Mouse (Mus musculus): ENCODE data around the gene Pvalb. TPM values are rescaled to one million over a fixed set of nuclear protein-coding genes. Genes with fewer than 3 reads are reported as not detected.

The Pvalb gene
- total and polyA plus RNA-seq, 2 experiments from 2014 or later = 1.7 to 7.6 TPM

DNA sequence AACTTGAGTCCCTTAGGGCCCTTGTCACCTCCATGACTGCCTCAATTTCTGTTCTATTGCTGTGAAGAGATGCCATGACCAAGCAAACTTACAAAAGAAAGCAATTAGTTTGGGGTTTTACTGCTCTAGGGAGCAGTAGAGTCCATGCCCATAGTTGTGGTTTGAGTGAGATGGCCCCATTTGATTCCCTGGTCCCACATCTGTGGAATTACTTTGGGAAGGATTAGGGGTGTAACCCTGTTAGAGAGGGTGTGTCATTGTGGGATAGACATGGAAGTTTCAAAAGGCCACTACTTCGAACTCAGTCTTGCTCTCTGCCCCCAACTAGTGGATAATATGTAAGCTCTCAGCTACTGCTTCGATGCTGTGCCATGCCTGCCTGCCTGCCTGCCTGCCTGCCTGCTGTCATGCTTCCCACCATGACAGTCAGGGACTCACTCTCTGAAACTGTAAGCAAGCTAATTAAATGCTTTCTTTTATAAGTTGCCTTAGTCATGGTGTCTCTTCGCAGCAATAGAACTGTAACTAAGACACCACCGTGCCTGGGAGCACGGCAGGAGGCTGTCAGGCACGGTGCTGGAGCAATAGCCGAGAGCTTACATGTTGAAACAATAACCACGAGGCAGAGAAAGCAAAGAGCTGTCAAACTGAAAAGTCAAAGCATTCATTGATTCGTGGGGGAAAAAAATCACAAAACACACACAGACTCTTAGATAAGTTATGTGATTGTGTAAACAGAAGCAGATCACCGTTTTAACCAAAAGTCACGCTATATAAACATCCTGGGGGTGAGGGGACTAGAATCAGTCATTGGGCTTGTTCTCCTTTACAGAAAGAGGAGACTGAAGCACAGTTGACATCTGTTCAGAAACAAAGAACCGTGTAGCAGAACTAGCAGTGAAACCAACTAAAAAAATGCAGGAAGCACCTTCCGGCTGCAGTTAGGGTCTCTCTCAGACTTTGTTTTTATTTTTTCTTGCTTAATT, 25.4 kb upstream of the Pvalb start:
- no peak overlapping the region for H3K4me3 ChIP-seq (ENCODE audit: low read length)
- H3K9me3 ChIP-seq (ENCODE audit: low read length) = no peaks in the 10 kb centered on the region
- peak; percentile 67 for TF ChIP-seq CTCF (IDR thresholded peaks at IDR 0.05; ENCODE audit: low read depth)
- DNase-seq (ENCODE audit: low spot score) (peak; percentile 56), ATAC-seq (peak; percentile 89)
- H3K27ac ChIP-seq = no peak overlapping the region
- H3K27me3 ChIP-seq (ENCODE audit: insufficient read depth, low read length) = no peaks in the 10 kb centered on the region
- no peaks in the 10 kb centered on the region for H3K4me1 ChIP-seq (ENCODE audit: insufficient read depth, low read length)
- WGBS = 11% methylated on average over 13 of the region's 13 CpGs
- no peak overlapping the region for H3K4me2 ChIP-seq (ENCODE audit: low read depth, low read length)
- H3K36me3 ChIP-seq (ENCODE audit: insufficient read depth, low read length) = no peaks in the 10 kb centered on the region
- no peak overlapping the region for H3K9ac ChIP-seq (replicated peaks; ENCODE audit: low read length)

DNA sequence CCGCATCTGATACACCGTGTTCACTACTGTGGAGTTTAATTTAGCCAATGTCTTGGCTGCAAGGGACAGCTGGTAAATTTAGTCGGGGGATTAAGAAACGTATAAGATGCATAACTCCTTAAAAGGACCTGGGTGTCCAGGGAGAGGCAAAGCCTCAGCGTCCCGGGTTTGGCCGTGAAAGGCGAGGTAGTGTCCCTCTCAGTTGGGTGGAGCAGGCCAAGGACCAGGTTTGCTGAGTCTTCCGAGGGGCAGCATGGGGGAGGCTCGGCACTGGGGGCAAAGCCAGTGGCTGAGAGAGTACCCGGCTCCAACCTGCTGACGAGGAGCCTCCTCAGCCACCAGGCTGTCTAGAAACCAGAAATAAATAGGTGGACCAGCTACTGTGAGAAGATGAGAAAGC, 21.6 kb upstream of the Pvalb start:
- TF ChIP-seq CTCF (IDR thresholded peaks at IDR 0.05; ENCODE audit: low read depth) = no peak
- ATAC-seq (no peak), DNase-seq (ENCODE audit: low spot score) (no peak)
- Histone ChIP-seq H3K4me3 (ENCODE audit: low read length) (no peak overlapping the region), H3K36me3 (ENCODE audit: insufficient read depth, low read length) (no peaks in the 10 kb centered on the region), H3K4me1 (ENCODE audit: insufficient read depth, low read length) (no peaks in the 10 kb centered on the region), H3K27ac (no peak overlapping the region), H3K4me2 (ENCODE audit: low read depth, low read length) (no peak overlapping the region), H3K9me3 (ENCODE audit: low read length) (no peaks in the 10 kb centered on the region), H3K9ac (replicated peaks; ENCODE audit: low read length) (no peak overlapping the region), H3K27me3 (ENCODE audit: insufficient read depth, low read length) (no peaks in the 10 kb centered on the region)
- WGBS = 87% methylated on average over 12 of the region's 12 CpGs

DNA sequence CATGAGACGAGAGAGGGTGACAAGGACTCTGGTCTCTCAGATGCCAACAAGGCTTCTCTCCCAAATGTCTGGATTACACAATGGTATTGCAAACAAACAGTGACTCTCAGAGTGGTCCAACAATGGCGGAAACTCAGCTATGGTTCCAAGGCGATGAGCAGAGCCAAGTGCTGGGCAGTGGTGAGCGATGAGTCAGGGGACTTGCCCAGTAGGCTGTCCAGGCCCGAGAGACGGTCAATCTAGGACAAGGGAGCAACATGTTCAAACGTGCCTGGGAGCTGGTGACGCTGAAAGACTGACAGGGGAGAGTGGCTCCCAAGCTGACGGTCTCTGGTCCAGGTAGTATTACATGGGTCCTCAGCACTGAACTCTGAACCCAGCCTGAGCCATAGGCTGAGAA, 9.1 kb upstream of the Pvalb start:
- no peak overlapping the region for H3K27ac ChIP-seq
- H3K4me1 ChIP-seq (ENCODE audit: insufficient read depth, low read length) = no peaks in the 10 kb centered on the region
- no peak overlapping the region for H3K4me2 ChIP-seq (ENCODE audit: low read depth, low read length)
- ATAC-seq (no peak), DNase-seq (ENCODE audit: low spot score) (no peak)
- 85% methylated on average over 9 of the region's 9 CpGs for WGBS
- no peak overlapping the region for H3K4me3 ChIP-seq (ENCODE audit: low read length)
- no peaks in the 10 kb centered on the region for H3K27me3 ChIP-seq (ENCODE audit: insufficient read depth, low read length)
- H3K9me3 ChIP-seq (ENCODE audit: low read length) = no peaks in the 10 kb centered on the region
- H3K36me3 ChIP-seq (ENCODE audit: insufficient read depth, low read length) = no peaks in the 10 kb centered on the region
- TF ChIP-seq CTCF (IDR thresholded peaks at IDR 0.05; ENCODE audit: low read depth) = no peak
- no peak overlapping the region for H3K9ac ChIP-seq (replicated peaks; ENCODE audit: low read length)

DNA sequence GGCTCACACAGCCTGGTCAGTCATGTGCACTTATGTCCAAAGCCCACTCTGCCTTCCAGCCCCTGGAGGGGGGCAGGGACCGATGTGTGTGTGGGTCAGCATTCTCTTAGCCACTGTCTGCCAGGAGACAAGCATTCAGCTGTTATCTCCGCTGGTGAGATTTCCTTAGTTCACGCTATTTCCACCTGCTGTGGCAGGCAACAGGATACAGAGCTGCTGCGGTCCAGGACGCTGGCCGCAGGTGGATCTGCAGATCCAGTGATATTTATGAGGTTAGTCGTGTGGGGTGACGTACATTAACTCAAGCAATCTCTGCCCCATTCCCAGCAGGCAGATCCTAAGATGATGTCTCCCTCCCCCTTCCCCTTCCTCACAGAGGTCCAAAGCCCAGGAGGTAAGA, 5.2 kb upstream of the Pvalb start:
- H3K9ac ChIP-seq (replicated peaks; ENCODE audit: low read length) = no peak overlapping the region
- ATAC-seq (no peak), DNase-seq (ENCODE audit: low spot score) (no peak)
- H3K36me3 ChIP-seq (ENCODE audit: insufficient read depth, low read length) = no peaks in the 10 kb centered on the region
- no peaks in the 10 kb centered on the region for H3K27me3 ChIP-seq (ENCODE audit: insufficient read depth, low read length)
- H3K9me3 ChIP-seq (ENCODE audit: low read length) = no peaks in the 10 kb centered on the region
- no peak overlapping the region for H3K27ac ChIP-seq
- TF ChIP-seq CTCF (IDR thresholded peaks at IDR 0.05; ENCODE audit: low read depth) = no peak
- 76% methylated on average over 8 of the region's 8 CpGs for WGBS
- no peaks in the 10 kb centered on the region for H3K4me1 ChIP-seq (ENCODE audit: insufficient read depth, low read length)
- H3K4me3 ChIP-seq (ENCODE audit: low read length) = no peak overlapping the region
- H3K4me2 ChIP-seq (ENCODE audit: low read depth, low read length) = no peak overlapping the region

DNA sequence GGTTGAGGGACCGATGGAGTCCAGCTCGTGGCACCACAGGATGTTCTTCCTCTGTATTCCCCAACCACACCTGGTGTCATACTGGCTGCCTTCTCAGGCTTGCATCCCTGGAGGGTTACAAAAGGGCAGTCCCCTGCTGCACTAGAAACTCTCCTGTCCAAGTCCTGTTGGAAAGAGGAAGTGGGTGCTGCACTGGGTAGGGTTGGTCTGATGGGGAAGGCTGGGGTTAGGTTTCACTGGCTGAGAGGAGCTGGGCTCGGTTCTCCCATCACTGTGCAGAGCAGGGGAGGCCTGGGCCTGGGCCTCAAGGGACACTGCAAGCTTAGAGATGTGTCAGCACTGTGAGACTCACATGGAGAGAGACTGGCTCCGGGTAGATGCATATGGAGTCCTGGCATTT, 4.0 kb upstream of the Pvalb start:
- no peak overlapping the region for H3K27ac ChIP-seq
- no peak for ATAC-seq
- H3K4me1 ChIP-seq (ENCODE audit: insufficient read depth, low read length) = 0 out of 2 replicates have a peak, but pooled peaks cover 3% of the 10 kb centered on the region
- no peak for TF ChIP-seq CTCF (IDR thresholded peaks at IDR 0.05; ENCODE audit: low read depth)
- no peak overlapping the region for H3K4me3 ChIP-seq (ENCODE audit: low read length)
- WGBS = 83% methylated on average over 4 of the region's 4 CpGs
- no peaks in the 10 kb centered on the region for H3K27me3 ChIP-seq (ENCODE audit: insufficient read depth, low read length)
- H3K9me3 ChIP-seq (ENCODE audit: low read length) = no peaks in the 10 kb centered on the region
- no peaks in the 10 kb centered on the region for H3K36me3 ChIP-seq (ENCODE audit: insufficient read depth, low read length)
- H3K4me2 ChIP-seq (ENCODE audit: low read depth, low read length) = no peak overlapping the region
- no peak overlapping the region for H3K9ac ChIP-seq (replicated peaks; ENCODE audit: low read length)
- no peak for DNase-seq (ENCODE audit: low spot score)

DNA sequence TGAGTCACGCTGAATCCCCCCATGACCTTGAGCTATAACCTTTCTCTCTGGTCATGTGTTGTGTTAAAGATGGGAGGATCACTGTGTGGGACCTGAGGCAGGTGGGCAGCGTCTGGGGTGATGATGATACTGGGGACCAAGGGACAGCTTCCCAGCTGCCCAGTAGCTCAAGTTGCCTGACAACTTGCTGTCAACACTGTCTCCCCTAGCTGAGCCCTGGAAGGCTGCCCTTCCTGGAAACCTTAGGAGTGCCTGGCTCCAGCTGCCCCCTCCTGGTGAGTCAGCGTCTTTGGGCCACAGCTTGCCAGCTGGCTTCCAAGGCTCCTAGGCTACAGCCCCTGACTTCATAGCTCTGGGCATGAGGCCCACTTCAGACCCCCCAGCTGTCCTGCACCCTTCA, 1.0 kb downstream of the Pvalb start:
- ATAC-seq (peak; percentile 52; the same call in 1 of the 2 replicates), DNase-seq (ENCODE audit: low spot score) (peak; percentile 77)
- WGBS = 42% methylated on average over 3 of the region's 3 CpGs

More for the DNA sequence above, 1.0 kb downstream of the Pvalb start:
- Histone ChIP-seq H3K4me2 (ENCODE audit: low read depth, low read length) (no peak overlapping the region), H3K4me1 (ENCODE audit: insufficient read depth, low read length) (0 out of 2 replicates have a peak, but pooled peaks cover 3% of the 10 kb centered on the region), H3K27me3 (ENCODE audit: insufficient read depth, low read length) (peaks cover 7% of the 10 kb centered on the region; the same call in 1 of the 2 replicates), H3K9me3 (ENCODE audit: low read length) (no peaks in the 10 kb centered on the region), H3K9ac (replicated peaks; ENCODE audit: low read length) (no peak overlapping the region), H3K27ac (no peak overlapping the region), H3K4me3 (ENCODE audit: low read length) (no peak overlapping the region), H3K36me3 (ENCODE audit: insufficient read depth, low read length) (no peaks in the 10 kb centered on the region)
- peak; percentile 64 for TF ChIP-seq CTCF (IDR thresholded peaks at IDR 0.05; ENCODE audit: low read depth)

Data from hindbrain, postnatal 0 days (tissue).